Mouse (Mus musculus): ENCODE data around the gene Tubal3.

- TF ChIP-seq POLR2A (IDR thresholded peaks at IDR 0.05; ENCODE audit: insufficient read length, low read depth), result no peak
- no peak for TF ChIP-seq POLR2AphosphoS2 (IDR thresholded peaks at IDR 0.05; ENCODE audit: insufficient read length, low read depth)
- TF ChIP-seq TCF12 (IDR thresholded peaks at IDR 0.05; ENCODE audit: insufficient read depth, poor library complexity, severe bottlenecking), result no peak
- no peak for TF ChIP-seq CEBPB (IDR thresholded peaks at IDR 0.05; ENCODE audit: insufficient read depth, poor library complexity, severe bottlenecking)
Observed at GRCm38 (mm10) chr13:3896913-3897312, 21.2 kb upstream of the Tubal3 start.
